Mouse (Mus musculus) limb, embryonic 15.5 days (tissue): ENCODE data around the gene Tnrc6b. TPM values are rescaled to one million over a fixed set of nuclear protein-coding genes. Genes with fewer than 3 reads are reported as not detected.

Source experiments
- ATAC-seq: fragments of 200-750 bp; cut with Nextera tagmentation; 2 replicates; pipeline ENCODE4 v1.8.0; 2017; ENCODE audit warnings: low read depth, moderate TSS enrichment; ENCODE audit not compliant: insufficient number of reproducible peaks, low FRiP score, low TSS enrichment
- H3K27ac ChIP-seq: fragments of 300-500 bp; sonication (generic); 2 replicates; pipeline ENCODE4 v1.5.1; 2015; ENCODE audit warnings: moderate library complexity, mild to moderate bottlenecking, inconsistent platforms
- H3K27me3 ChIP-seq: fragments of 300-500 bp; sonication (generic); 2 replicates; pipeline ENCODE4 v1.6.1; 2015; ENCODE audit warnings: inconsistent platforms
- H3K36me3 ChIP-seq: fragments of 300-500 bp; sonication (generic); 2 replicates; pipeline ENCODE4 v1.6.1; 2015; ENCODE audit warnings: inconsistent platforms
- H3K4me1 ChIP-seq: fragments of 300-500 bp; sonication (generic); 2 replicates; pipeline ENCODE4 v1.6.1; 2015; ENCODE audit warnings: inconsistent platforms
- H3K4me2 ChIP-seq: fragments of 300-500 bp; sonication (generic); 2 replicates; pipeline ENCODE4 v1.6.1; 2015; ENCODE audit warnings: mild to moderate bottlenecking, inconsistent platforms
- H3K4me3 ChIP-seq: fragments of 300-500 bp; sonication (generic); 2 replicates; pipeline ENCODE4 v1.5.1; 2015; ENCODE audit warnings: mild to moderate bottlenecking, inconsistent platforms
- H3K9ac ChIP-seq: fragments of 300-500 bp; sonication (generic); 2 replicates; pipeline ENCODE4 v1.6.1; 2015; ENCODE audit warnings: inconsistent platforms
- H3K9me3 ChIP-seq: fragments of 300-500 bp; sonication (generic); 2 replicates; pipeline ENCODE4 v1.6.1; 2016; ENCODE audit warnings: inconsistent platforms
- WGBS: fragments of 180-500 bp; shearing (Covaris S2); methylation state at CpG from one replicate; pipeline ENCODE4 v1.1.7; 2015; 5-methylcytosine and 5-hydroxymethylcytosine counted together
- polyA plus RNA-seq: library from polyadenylated mRNA; unstranded; fragments of >200 nt; fragmentation: Nextera tagmentation; extraction: Ambion mirVana; gene quantifications from 2 replicates; pipeline ENCODE4 v1.2.1, GENCODE M21; 2015

Gene Tnrc6b
- polyA plus RNA-seq, 1 experiment from 2014 or later = 25.7 TPM

- H3K4me1 ChIP-seq = peaks cover 25% of the 10 kb centered on the region
- ATAC-seq = 0 out of 2 replicates have a peak, but pooled peaks have one; percentile 42
- H3K4me2 ChIP-seq = peak overlapping the region; percentile 49
- 0% methylated on average over 10 of the region's 10 CpGs for WGBS
- H3K27ac ChIP-seq = peak overlapping the region; percentile 88
- H3K4me3 ChIP-seq = peak overlapping the region; percentile 50
- no peaks in the 10 kb centered on the region for H3K9me3 ChIP-seq
- no peaks in the 10 kb centered on the region for H3K27me3 ChIP-seq
- H3K36me3 ChIP-seq = no peaks in the 10 kb centered on the region
- H3K9ac ChIP-seq = peak overlapping the region; percentile 48
Measured at GRCm38 (mm10) chr15:80799074-80799633, 88.0 kb downstream of the Tnrc6b start.

- Histone ChIP-seq H3K36me3 (no peaks in the 10 kb centered on the region), H3K9me3 (no peaks in the 10 kb centered on the region), H3K27me3 (no peaks in the 10 kb centered on the region), H3K27ac (peak overlapping the region; percentile 88), H3K4me3 (peak overlapping the region; percentile 50), H3K4me2 (peak overlapping the region; percentile 49), H3K4me1 (peaks cover 27% of the 10 kb centered on the region), H3K9ac (peak overlapping the region; percentile 48)
- no peak for ATAC-seq
- WGBS = 0% methylated on average over 10 of the region's 10 CpGs
Measured at GRCm38 (mm10) chr15:80799634-80800137, 88.6 kb downstream of the Tnrc6b start.

GRCm38 (mm10) chr15:80800201-80800600 is 89.1 kb downstream of the Tnrc6b start:
- Histone ChIP-seq H3K4me1 (peaks cover 29% of the 10 kb centered on the region), H3K36me3 (no peaks in the 10 kb centered on the region), H3K9ac (no peak overlapping the region), H3K4me2 (peak overlapping the region; percentile 49), H3K4me3 (peak overlapping the region; percentile 50), H3K27me3 (no peaks in the 10 kb centered on the region), H3K9me3 (no peaks in the 10 kb centered on the region), H3K27ac (no peak overlapping the region)
- no peak for ATAC-seq
- 26% methylated on average over 3 of the region's 3 CpGs for WGBS

- Histone ChIP-seq H3K9ac (no peak overlapping the region), H3K36me3 (no peaks in the 10 kb centered on the region), H3K4me3 (peak overlapping the region; percentile 50), H3K4me1 (peaks cover 29% of the 10 kb centered on the region), H3K27me3 (no peaks in the 10 kb centered on the region), H3K9me3 (no peaks in the 10 kb centered on the region), H3K4me2 (peak overlapping the region; percentile 49), H3K27ac (no peak overlapping the region)
- 13% methylated on average over 4 of the region's 4 CpGs for WGBS
- no peak for ATAC-seq
Measured at GRCm38 (mm10) chr15:80800765-80801164, 89.7 kb downstream of the Tnrc6b start.

GRCm38 (mm10) chr15:80801597-80801996 is 90.5 kb downstream of the Tnrc6b start:
- 19% methylated on average over 1 of the region's 1 CpGs for WGBS
- Histone ChIP-seq H3K9me3 (no peaks in the 10 kb centered on the region), H3K27me3 (no peaks in the 10 kb centered on the region), H3K36me3 (no peaks in the 10 kb centered on the region), H3K4me1 (peaks cover 33% of the 10 kb centered on the region), H3K9ac (no peak overlapping the region), H3K4me2 (no peak overlapping the region), H3K4me3 (no peak overlapping the region), H3K27ac (no peak overlapping the region)
- ATAC-seq = no peak

- peaks cover 18% of the 10 kb centered on the region for H3K4me1 ChIP-seq
- H3K36me3 ChIP-seq = no peaks in the 10 kb centered on the region
- no peaks in the 10 kb centered on the region for H3K27me3 ChIP-seq
- H3K4me2 ChIP-seq = no peak overlapping the region
- H3K9me3 ChIP-seq = no peaks in the 10 kb centered on the region
- no peak overlapping the region for H3K9ac ChIP-seq
- no peak overlapping the region for H3K27ac ChIP-seq
- ATAC-seq = no peak
- H3K4me3 ChIP-seq = no peak overlapping the region
- 64% methylated on average over 5 of the region's 5 CpGs for WGBS
Measured at GRCm38 (mm10) chr15:80807162-80807561, 96.0 kb downstream of the Tnrc6b start.

GRCm38 (mm10) chr15:80810226-80810625 is 99.1 kb downstream of the Tnrc6b start:
- WGBS = 78% methylated on average over 3 of the region's 3 CpGs
- Histone ChIP-seq H3K4me3 (no peak overlapping the region), H3K27me3 (no peaks in the 10 kb centered on the region), H3K27ac (no peak overlapping the region), H3K9me3 (no peaks in the 10 kb centered on the region), H3K9ac (no peak overlapping the region), H3K4me2 (no peak overlapping the region), H3K36me3 (no peaks in the 10 kb centered on the region), H3K4me1 (peaks cover 14% of the 10 kb centered on the region; the same call in 1 of the 2 replicates)
- ATAC-seq = no peak

- Histone ChIP-seq H3K9ac (no peak overlapping the region), H3K27ac (no peak overlapping the region), H3K27me3 (no peaks in the 10 kb centered on the region), H3K4me2 (no peak overlapping the region), H3K9me3 (no peaks in the 10 kb centered on the region), H3K4me3 (no peak overlapping the region), H3K4me1 (0 out of 2 replicates have a peak, but pooled peaks cover 5% of the 10 kb centered on the region), H3K36me3 (no peaks in the 10 kb centered on the region)
- ATAC-seq = no peak
- 89% methylated on average over 4 of the region's 4 CpGs for WGBS
Measured at GRCm38 (mm10) chr15:80812840-80813239, 101.7 kb downstream of the Tnrc6b start.

- Histone ChIP-seq H3K9ac (no peak overlapping the region), H3K4me3 (no peak overlapping the region), H3K4me2 (no peak overlapping the region), H3K36me3 (no peaks in the 10 kb centered on the region), H3K27ac (no peak overlapping the region), H3K4me1 (0 out of 2 replicates have a peak, but pooled peaks cover 5% of the 10 kb centered on the region), H3K27me3 (no peaks in the 10 kb centered on the region), H3K9me3 (no peaks in the 10 kb centered on the region)
- no peak for ATAC-seq
- WGBS = 69% methylated on average over 7 of the region's 7 CpGs
Measured at GRCm38 (mm10) chr15:80814792-80815191, 103.7 kb downstream of the Tnrc6b start.

- Histone ChIP-seq H3K9me3 (no peaks in the 10 kb centered on the region), H3K4me2 (no peak overlapping the region), H3K4me3 (no peak overlapping the region), H3K4me1 (peaks cover 10% of the 10 kb centered on the region; the same call in 1 of the 2 replicates), H3K27ac (no peak overlapping the region), H3K36me3 (peaks cover 13% of the 10 kb centered on the region), H3K27me3 (no peaks in the 10 kb centered on the region), H3K9ac (no peak overlapping the region)
- WGBS = 10% methylated on average over 1 of the region's 1 CpGs
- ATAC-seq = no peak
Measured at GRCm38 (mm10) chr15:80822276-80822675, 111.2 kb downstream of the Tnrc6b start.

- WGBS = 82% methylated on average over 3 of the region's 3 CpGs
- H3K27me3 ChIP-seq = no peaks in the 10 kb centered on the region
- H3K4me3 ChIP-seq = no peak overlapping the region
- no peak overlapping the region for H3K9ac ChIP-seq
- ATAC-seq = no peak
- H3K36me3 ChIP-seq = no peaks in the 10 kb centered on the region
- H3K27ac ChIP-seq = no peak overlapping the region
- H3K4me1 ChIP-seq = peaks cover 14% of the 10 kb centered on the region
- no peak overlapping the region for H3K4me2 ChIP-seq
- no peaks in the 10 kb centered on the region for H3K9me3 ChIP-seq
Measured at GRCm38 (mm10) chr15:80831170-80831569, 120.1 kb downstream of the Tnrc6b start.

GRCm38 (mm10) chr15:80832808-80833207 is 121.7 kb downstream of the Tnrc6b start:
- Histone ChIP-seq H3K9me3 (no peaks in the 10 kb centered on the region), H3K4me3 (no peak overlapping the region), H3K36me3 (no peaks in the 10 kb centered on the region), H3K4me1 (peaks cover 19% of the 10 kb centered on the region), H3K27me3 (no peaks in the 10 kb centered on the region), H3K4me2 (no peak overlapping the region), H3K9ac (no peak overlapping the region), H3K27ac (no peak overlapping the region)
- 65% methylated on average over 3 of the region's 3 CpGs for WGBS
- no peak for ATAC-seq
